Mouse (Mus musculus) forebrain, postnatal 0 days (tissue): ENCODE measurements at regions not wholly inside any gene's neighbourhood (a gene's known extent, or its start where the extent isn't known, plus 50 kb on each side); places are given as distances from the start of the nearest gene placed in this dataset.
A peak's percentile ranks its signal among the peaks of the same experiment; 100 is the strongest.

Experiments used
- ATAC-seq: fragments of 200-750 bp; cut with Nextera tagmentation; 2 replicates; pipeline ENCODE4 v1.8.0; 2017; ENCODE audit warnings: mild to moderate bottlenecking, moderate library complexity
- DNase-seq: peaks from one replicate; pipeline ENCODE4 v3.0.0-alpha.2; 2015
- H3K27ac ChIP-seq: fragments of 300-500 bp; sonication (generic); 2 replicates; pipeline ENCODE4 v1.5.1; 2014; ENCODE audit warnings: low read depth, mild to moderate bottlenecking, antibody characterized with exemption, low read length, moderate library complexity, mixed read lengths
- H3K27me3 ChIP-seq: fragments of 300-500 bp; sonication (generic); 2 replicates; pipeline ENCODE4 v1.6.1; 2014; ENCODE audit warnings: mild to moderate bottlenecking, low read length, mixed read lengths; ENCODE audit not compliant: insufficient read depth
- H3K36me3 ChIP-seq: fragments of 300-500 bp; sonication (generic); 2 replicates; pipeline ENCODE4 v1.6.1; 2014; ENCODE audit warnings: mild to moderate bottlenecking, moderate library complexity; ENCODE audit not compliant: insufficient read depth
- H3K4me1 ChIP-seq: fragments of 300-500 bp; sonication (generic); 2 replicates; pipeline ENCODE4 v1.6.1; 2014; ENCODE audit warnings: antibody characterized with exemption; ENCODE audit not compliant: insufficient read depth
- H3K4me2 ChIP-seq: fragments of 300-500 bp; sonication (generic); 2 replicates; pipeline ENCODE4 v1.6.1; 2014; ENCODE audit warnings: low read depth, mild to moderate bottlenecking, moderate library complexity
- H3K4me3 ChIP-seq: fragments of 300-500 bp; sonication (generic); 2 replicates; pipeline ENCODE4 v1.5.1; 2014; ENCODE audit warnings: low read depth, low read length, mixed read lengths
- H3K9ac ChIP-seq: fragments of 300-500 bp; sonication (generic); 2 replicates; pipeline ENCODE4 v1.6.1; 2014; ENCODE audit warnings: mild to moderate bottlenecking
- H3K9me3 ChIP-seq: fragments of 300-500 bp; sonication (generic); 2 replicates; pipeline ENCODE4 v1.6.1; 2016; ENCODE audit warnings: low read length
- CTCF ChIP-seq: sonication (generic); IDR thresholded peaks from 2 replicates; pipeline ENCODE4 v1.5.1; 2016; ENCODE audit warnings: antibody characterized with exemption, control low read depth, low read depth
- WGBS: fragments of 180-500 bp; shearing (Covaris S2); extraction: QIAGEN DNeasy Blood & Tissue Kit; methylation state at CpG from one replicate; pipeline ENCODE4 v1.1.7; 2014; 5-methylcytosine and 5-hydroxymethylcytosine counted together

DNA sequence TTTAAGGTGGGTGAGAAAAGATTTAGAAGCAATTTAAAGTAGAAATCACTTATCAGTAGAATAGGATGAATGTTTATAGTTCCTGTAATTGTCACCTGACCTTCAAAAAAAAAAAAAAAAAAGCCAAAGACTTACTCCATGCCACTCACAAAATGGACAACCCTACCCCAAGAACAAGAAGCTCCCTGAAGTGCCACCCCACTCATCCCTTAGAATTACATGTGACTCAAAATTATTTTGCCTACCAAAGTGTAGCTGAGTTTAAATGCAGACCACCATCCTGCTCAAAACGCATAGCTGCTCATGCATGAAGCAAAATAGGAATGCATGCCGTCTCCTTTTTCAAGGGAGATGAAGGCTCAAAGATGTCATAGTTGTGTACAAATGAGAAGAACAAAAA lies 568.4 kb upstream of the Klhl1 start:
- no peak for ATAC-seq

DNA sequence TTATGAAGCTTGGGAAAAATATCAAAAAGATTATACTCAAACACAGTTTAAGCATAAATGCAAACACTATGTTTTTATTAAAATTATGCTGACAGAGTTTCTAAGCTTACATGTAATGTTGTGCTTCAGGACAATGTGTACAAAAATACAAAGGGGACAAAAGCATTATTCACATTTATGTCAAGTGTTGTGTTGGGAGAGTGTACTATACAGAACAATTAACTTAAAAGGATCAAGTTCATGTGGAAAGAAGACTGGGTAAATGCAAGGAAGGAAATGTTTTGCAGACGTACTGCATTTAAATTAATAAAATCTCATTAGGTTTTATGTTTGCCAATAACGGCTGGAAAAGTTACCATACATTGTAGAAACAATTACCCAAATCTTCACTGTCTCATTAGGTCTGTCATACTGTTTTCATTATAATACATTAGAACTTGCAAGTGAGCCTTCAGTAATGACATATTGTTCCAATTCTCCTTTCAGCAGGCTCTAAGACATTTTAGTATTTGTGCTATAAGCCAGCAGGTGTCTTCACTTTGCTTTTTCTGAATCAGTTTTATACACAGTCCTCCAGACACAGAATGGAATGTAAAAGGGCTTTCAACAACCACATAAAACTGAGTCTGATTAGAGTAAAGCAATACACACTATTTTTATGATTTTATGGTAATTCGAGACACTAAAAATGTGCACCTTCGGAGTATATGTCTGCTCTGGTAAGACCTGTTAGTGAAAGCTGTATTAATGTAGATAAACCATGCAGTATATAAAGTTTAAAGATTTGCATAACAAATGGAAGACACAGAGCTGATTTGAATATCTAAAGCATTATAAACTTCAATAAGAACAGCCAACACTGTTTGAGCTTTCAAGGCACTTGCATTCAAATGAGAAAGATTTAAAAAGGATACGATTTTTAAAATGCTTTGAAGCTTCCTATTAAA lies 567.7 kb upstream of the Klhl1 start:
- no peak for DNase-seq
- H3K9ac ChIP-seq = no peak overlapping the region
- WGBS = 28% methylated on average over 5 of the region's 5 CpGs
- H3K4me3 ChIP-seq = no peak overlapping the region
- peak; percentile 42; the same call in 1 of the 2 replicates for ATAC-seq
- H3K27ac ChIP-seq = no peak overlapping the region
- H3K4me2 ChIP-seq = no peak overlapping the region
- H3K36me3 ChIP-seq = no peaks in the 10 kb centered on the region
- no peaks in the 10 kb centered on the region for H3K27me3 ChIP-seq
- TF ChIP-seq CTCF = no peak
- no peaks in the 10 kb centered on the region for H3K4me1 ChIP-seq
- no peaks in the 10 kb centered on the region for H3K9me3 ChIP-seq

More for the DNA sequence above, 568.4 kb upstream of the Klhl1 start:
- H3K27me3 ChIP-seq = no peaks in the 10 kb centered on the region
- H3K4me3 ChIP-seq = no peak overlapping the region
- H3K27ac ChIP-seq = no peak overlapping the region
- H3K4me1 ChIP-seq = no peaks in the 10 kb centered on the region
- DNase-seq = no peak
- no peaks in the 10 kb centered on the region for H3K9me3 ChIP-seq
- no peak overlapping the region for H3K9ac ChIP-seq
- no peaks in the 10 kb centered on the region for H3K36me3 ChIP-seq
- H3K4me2 ChIP-seq = no peak overlapping the region
- WGBS = 37% methylated on average over 2 of the region's 2 CpGs
- TF ChIP-seq CTCF = no peak

DNA sequence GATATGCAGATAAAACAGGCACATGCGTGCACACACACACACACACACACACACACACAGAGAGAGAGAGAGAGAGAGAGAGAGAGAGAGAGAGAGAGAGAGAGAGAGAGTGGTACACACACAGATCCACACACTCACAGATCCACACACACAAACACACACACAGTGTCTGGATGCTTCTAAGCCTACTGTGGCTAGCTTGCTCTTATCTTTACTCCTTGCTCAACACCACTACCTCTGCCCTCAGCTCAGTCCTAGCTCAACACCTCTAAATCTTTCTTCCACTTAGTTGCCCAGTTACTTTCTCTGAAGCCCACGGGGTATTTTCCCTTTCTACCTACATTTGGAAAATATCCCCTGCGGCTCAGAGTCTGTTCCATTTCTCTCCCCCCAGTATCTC lies 555.9 kb upstream of the Klhl1 start:
- ATAC-seq (no peak), DNase-seq (no peak)
- no peak overlapping the region for H3K9ac ChIP-seq
- WGBS = 84% methylated on average over 3 of the region's 3 CpGs
- no peak overlapping the region for H3K4me3 ChIP-seq
- no peaks in the 10 kb centered on the region for H3K9me3 ChIP-seq
- no peak overlapping the region for H3K4me2 ChIP-seq
- no peak overlapping the region for H3K27ac ChIP-seq
- no peak for TF ChIP-seq CTCF
- no peaks in the 10 kb centered on the region for H3K27me3 ChIP-seq
- H3K4me1 ChIP-seq = no peaks in the 10 kb centered on the region
- H3K36me3 ChIP-seq = no peaks in the 10 kb centered on the region

DNA sequence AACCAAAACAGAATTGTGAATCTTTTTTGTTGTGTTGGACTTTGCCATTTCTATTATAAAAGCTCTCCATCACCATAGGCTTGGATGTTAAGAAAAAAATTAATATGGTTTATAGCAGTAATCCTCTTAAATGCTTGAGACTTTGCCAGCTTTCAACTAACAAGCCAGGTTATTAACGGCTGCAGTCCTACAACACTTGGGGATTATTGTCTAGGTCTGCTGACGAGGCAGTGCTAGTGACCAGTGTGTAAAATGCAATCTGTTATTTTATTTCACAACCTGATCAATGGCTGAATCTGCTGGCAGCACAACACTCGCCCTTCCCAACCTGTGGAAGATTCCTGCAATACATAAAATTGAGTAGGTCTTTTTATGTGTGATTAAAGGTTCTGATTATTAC lies 549.9 kb upstream of the Klhl1 start:
- 14% methylated on average over 3 of the region's 3 CpGs for WGBS
- DNase-seq = no peak

DNA sequence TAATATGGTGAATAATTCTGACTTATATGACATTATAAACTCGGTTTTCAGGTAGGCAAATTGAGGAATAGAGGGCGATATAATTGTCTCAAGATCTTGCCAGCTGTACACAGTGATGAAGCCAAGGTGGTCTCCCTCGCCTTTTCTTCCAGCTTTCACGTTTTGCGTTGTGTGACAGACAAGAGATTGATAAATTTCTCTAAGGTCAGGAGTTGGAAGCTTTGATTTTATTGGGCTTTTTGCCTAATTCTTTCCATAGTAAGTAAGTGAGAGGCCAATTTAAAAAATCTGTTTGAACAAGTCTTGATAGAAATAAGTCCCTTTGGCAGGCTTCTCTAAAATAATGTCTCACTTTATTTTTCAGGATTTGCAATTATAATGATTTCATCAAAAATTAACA lies 549.4 kb upstream of the Klhl1 start:
- DNase-seq (no peak), ATAC-seq (no peak)
- H3K27me3 ChIP-seq = no peaks in the 10 kb centered on the region
- no peaks in the 10 kb centered on the region for H3K36me3 ChIP-seq
- H3K9ac ChIP-seq = no peak overlapping the region
- H3K9me3 ChIP-seq = no peaks in the 10 kb centered on the region
- no peaks in the 10 kb centered on the region for H3K4me1 ChIP-seq
- H3K27ac ChIP-seq = no peak overlapping the region
- TF ChIP-seq CTCF = no peak
- no peak overlapping the region for H3K4me3 ChIP-seq
- no peak overlapping the region for H3K4me2 ChIP-seq
- WGBS = 40% methylated on average over 5 of the region's 5 CpGs

More for the DNA sequence above, 549.9 kb upstream of the Klhl1 start:
- Histone ChIP-seq H3K27me3 (no peaks in the 10 kb centered on the region), H3K9me3 (no peaks in the 10 kb centered on the region), H3K36me3 (no peaks in the 10 kb centered on the region), H3K4me1 (no peaks in the 10 kb centered on the region), H3K9ac (no peak overlapping the region), H3K4me3 (no peak overlapping the region), H3K27ac (no peak overlapping the region), H3K4me2 (no peak overlapping the region)
- ATAC-seq = no peak
- no peak for TF ChIP-seq CTCF

DNA sequence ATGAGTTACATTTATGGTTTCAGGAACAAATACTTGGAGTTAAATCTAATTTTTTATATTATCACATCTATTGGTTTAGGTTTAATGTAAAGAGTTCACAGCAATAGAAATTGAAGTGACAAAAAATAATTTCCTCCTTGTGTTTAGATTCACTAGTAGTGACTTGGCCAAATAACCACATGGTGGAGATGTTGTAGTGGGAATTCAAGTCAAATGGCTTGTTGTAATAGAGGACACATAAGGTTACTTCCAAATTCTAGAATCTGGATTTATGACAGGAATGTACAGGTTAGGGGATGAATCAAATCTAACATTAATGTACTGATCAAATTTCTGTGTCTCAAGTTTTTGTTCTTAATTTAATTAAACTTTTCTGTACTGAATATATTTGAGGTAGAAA lies 526.4 kb upstream of the Klhl1 start:
- H3K36me3 ChIP-seq = no peaks in the 10 kb centered on the region
- no peaks in the 10 kb centered on the region for H3K27me3 ChIP-seq
- H3K4me2 ChIP-seq = no peak overlapping the region
- H3K9ac ChIP-seq = no peak overlapping the region
- ATAC-seq (peak; percentile 48; the same call in 1 of the 2 replicates), DNase-seq (peak; percentile 33)
- H3K4me3 ChIP-seq = no peak overlapping the region
- no peak overlapping the region for H3K27ac ChIP-seq
- no peaks in the 10 kb centered on the region for H3K9me3 ChIP-seq
- TF ChIP-seq CTCF = peak; percentile 57
- no peaks in the 10 kb centered on the region for H3K4me1 ChIP-seq

DNA sequence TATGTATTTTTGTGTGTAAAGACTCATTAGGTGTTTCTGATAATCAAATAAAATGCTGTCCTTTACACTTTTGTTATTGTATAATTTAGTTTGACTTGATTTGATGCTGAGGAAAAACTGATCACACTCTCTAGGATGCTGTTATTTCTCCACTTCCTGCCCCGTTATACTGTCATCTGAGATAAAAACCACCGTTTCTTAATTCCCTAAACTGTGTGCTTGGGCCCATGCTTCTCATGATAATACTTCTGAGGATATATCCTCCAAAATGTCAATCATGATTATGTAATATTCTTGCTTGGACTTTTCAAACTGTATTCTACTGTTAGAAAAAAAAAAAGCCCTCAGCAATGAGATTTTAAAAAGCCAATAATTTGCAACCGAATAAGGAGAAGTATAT lies 520.9 kb upstream of the Klhl1 start:
- Histone ChIP-seq H3K4me1 (no peaks in the 10 kb centered on the region), H3K27ac (no peak overlapping the region), H3K36me3 (no peaks in the 10 kb centered on the region), H3K9me3 (no peaks in the 10 kb centered on the region), H3K27me3 (no peaks in the 10 kb centered on the region), H3K9ac (no peak overlapping the region), H3K4me3 (no peak overlapping the region), H3K4me2 (no peak overlapping the region)
- DNase-seq (no peak), ATAC-seq (no peak)
- WGBS = 83% methylated on average over 3 of the region's 3 CpGs
- no peak for TF ChIP-seq CTCF
